Mouse (Mus musculus) heart, postnatal 25 days (tissue): Measurements from ENCODE around the gene Panx2. TPM values are rescaled to one million over a fixed set of nuclear protein-coding genes. Genes with fewer than 3 reads are reported as not detected.
A peak's percentile ranks its signal among the peaks of the same experiment; 100 is the strongest.

Experiments used
- DNase-seq: peaks from one replicate; pipeline ENCODE4 v3.0.0; 2022; ENCODE audit warnings: low spot score
- intact Hi-C: fragments of 180-260 bp; cut with DNase I; formaldehyde crosslinking; loops from one replicate; pipeline ENCODE4 v1.15.1; 2025
- total RNA-seq, 2 experiments: library from RNA; stranded (reverse); gene quantifications; 2 replicates each; pipeline ENCODE4 v1.2.3; 2021

The Panx2 gene
- total RNA-seq, 2 experiments from 2014 or later, result 1.4 to 1.6 TPM

GRCm38 (mm10) chr15:89074613-89075477, 15.3 kb downstream of the Panx2 start, which contains the start of gene Trabd:
Gene Trabd, plus strand, starts transcription at chr15:89075124.
- intact Hi-C loops, result loop anchor here (5.0 kb wide), 3 partner anchors 122 to 253 kb away; partner anchors contain the start of genes Dennd6b and Ppp6r2
- DNase-seq, result no peak

- intact Hi-C loops, result loop anchor here (5.0 kb wide), 3 partner anchors 122 to 253 kb away; partner anchors contain the start of genes Dennd6b and Ppp6r2
- peak; percentile 79 for DNase-seq
Observed at GRCm38 (mm10) chr15:89075478-89076147, 16.1 kb downstream of the Panx2 start.

- DNase-seq, result peak; percentile 20
- intact Hi-C loops, result loop anchor here (5.0 kb wide), 3 partner anchors 121 to 254 kb away; partner anchors contain the start of genes Dennd6b and Ppp6r2
Observed at GRCm38 (mm10) chr15:89076156-89076731, 16.7 kb downstream of the Panx2 start.

GRCm38 (mm10) chr15:89078208-89078836, 18.8 kb downstream of the Panx2 start:
- intact Hi-C loops, result loop anchor here (5.0 kb wide), 3 partner anchors 119 to 256 kb away; partner anchors contain the start of genes Dennd6b and Ppp6r2
- no peak for DNase-seq

- no peak for DNase-seq
- intact Hi-C loops, result no loop called here
Observed at GRCm38 (mm10) chr15:89083906-89084305, 24.4 kb downstream of the Panx2 start.

- no peak for DNase-seq
- intact Hi-C loops, result no loop called here
Observed at GRCm38 (mm10) chr15:89084826-89085225, 25.3 kb downstream of the Panx2 start.

- intact Hi-C loops, result no loop called here
- peak; percentile 86 for DNase-seq
Observed at GRCm38 (mm10) chr15:89088607-89089247, 29.2 kb downstream of the Panx2 start, which contains the start of gene Selenoo. Gene Selenoo, plus strand, starts transcription at chr15:89089084.

- intact Hi-C loops, result no loop called here
- DNase-seq, result no peak
Observed at GRCm38 (mm10) chr15:89089248-89090051, 29.9 kb downstream of the Panx2 start.

- intact Hi-C loops, result no loop called here
Observed at GRCm38 (mm10) chr15:89090662-89091061, 31.1 kb downstream of the Panx2 start.

GRCm38 (mm10) chr15:89092181-89092580, 32.6 kb downstream of the Panx2 start:
- no peak for DNase-seq
- intact Hi-C loops, result no loop called here

More at GRCm38 (mm10) chr15:89090662-89091061, 31.1 kb downstream of the Panx2 start:
- no peak for DNase-seq

GRCm38 (mm10) chr15:89097450-89097849, 37.9 kb downstream of the Panx2 start:
- intact Hi-C loops, result no loop called here
- DNase-seq, result no peak

GRCm38 (mm10) chr15:89098616-89099015, 39.1 kb downstream of the Panx2 start:
- DNase-seq, result no peak
- intact Hi-C loops, result no loop called here

- intact Hi-C loops, result no loop called here
- no peak for DNase-seq
Observed at GRCm38 (mm10) chr15:89100823-89101222, 41.3 kb downstream of the Panx2 start.

GRCm38 (mm10) chr15:89102646-89103045, 43.1 kb downstream of the Panx2 start:
- intact Hi-C loops, result no loop called here
- no peak for DNase-seq

- intact Hi-C loops, result no loop called here
- no peak for DNase-seq
Observed at GRCm38 (mm10) chr15:89103921-89104320, 44.4 kb downstream of the Panx2 start.

GRCm38 (mm10) chr15:89104425-89104824, 44.9 kb downstream of the Panx2 start:
- DNase-seq, result no peak
- intact Hi-C loops, result no loop called here

GRCm38 (mm10) chr15:89106073-89106472, 46.5 kb downstream of the Panx2 start:
- intact Hi-C loops, result no loop called here
- DNase-seq, result no peak

GRCm38 (mm10) chr15:89106976-89107375, 47.4 kb downstream of the Panx2 start:
- DNase-seq, result no peak
- intact Hi-C loops, result no loop called here
